Mouse (Mus musculus): ENCODE data around the gene Ffar3. TPM values are rescaled to one million over a fixed set of nuclear protein-coding genes. Genes with fewer than 3 reads are reported as not detected.

The Ffar3 gene
- not detected for polyA plus RNA-seq (2014; fragmentation: Illumina TruSeq; extraction: RNeasy Lipid Tissue Mini Kit (QIAGEN cat#74804); ENCODE audit: low read depth, low replicate concordance)

DNA sequence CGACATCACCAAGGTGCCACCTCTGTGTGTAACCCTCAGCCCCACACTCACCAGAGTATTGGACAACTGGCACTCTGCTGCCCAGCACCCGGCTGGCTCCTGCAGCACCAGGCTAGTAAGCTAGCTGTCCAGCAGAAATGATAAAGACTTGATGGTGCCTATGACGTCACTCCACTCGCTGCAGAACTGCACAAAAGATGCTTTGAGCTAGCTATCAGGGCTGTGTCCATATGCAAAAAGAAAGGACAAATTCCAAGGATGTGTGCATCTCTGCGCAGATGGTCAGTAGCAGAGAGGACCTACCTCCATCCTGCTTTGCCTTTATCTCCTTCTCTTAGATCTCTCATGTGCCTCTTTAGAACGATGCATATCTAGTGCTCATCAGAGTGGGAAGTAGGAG lies at the start of gene Ffar3:
Gene Ffar3 (minus strand): TSS at position 101 of the 400 bp plus-strand sequence.

DNA sequence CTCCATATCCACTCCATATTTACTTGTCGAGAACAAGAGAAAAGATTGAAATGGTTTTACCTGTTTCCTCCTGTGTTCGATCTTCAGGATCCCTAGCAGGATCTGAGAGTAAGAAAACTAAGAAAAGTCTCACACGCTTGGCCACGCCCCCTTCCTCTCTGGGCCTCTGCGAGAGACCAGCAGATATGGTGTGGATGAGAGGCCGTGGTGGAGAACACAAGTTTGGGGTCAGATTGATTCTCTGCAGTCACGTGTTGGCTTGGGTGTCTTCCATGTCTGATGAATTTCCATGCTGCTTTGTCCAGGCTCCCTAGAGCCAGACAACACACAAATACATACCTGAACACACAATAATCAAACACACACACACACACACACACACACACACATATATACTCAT lies 24.2 kb upstream of the Ffar3 start, which contains the start of gene Cd22:
Gene Cd22 (minus strand): TSS at position 167 of the 400 bp plus-strand sequence.

DNA sequence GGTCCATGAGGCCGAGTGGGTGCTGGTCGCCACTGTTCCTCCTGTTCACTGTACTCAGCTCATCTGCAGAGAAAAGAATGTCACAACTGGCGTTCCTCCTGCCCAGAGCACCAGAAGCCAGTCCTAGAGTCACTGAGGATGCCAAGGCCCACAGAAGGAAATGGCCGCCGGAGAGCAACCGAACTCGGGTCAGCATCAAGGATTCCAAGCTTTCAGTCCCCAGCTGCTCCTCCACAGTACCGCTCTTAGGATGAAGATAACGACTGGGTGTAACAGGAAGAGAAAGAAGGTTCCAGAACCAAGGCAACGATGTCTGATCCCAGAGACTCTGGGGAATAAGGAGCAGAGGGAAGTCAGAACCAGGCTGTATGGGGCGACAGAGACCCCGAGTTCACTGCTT lies 5.5 kb upstream of the Ffar3 start, which contains the start of gene Ffar1:
Gene Ffar1 (minus strand): TSS at position 101 of the 400 bp plus-strand sequence.

DNA sequence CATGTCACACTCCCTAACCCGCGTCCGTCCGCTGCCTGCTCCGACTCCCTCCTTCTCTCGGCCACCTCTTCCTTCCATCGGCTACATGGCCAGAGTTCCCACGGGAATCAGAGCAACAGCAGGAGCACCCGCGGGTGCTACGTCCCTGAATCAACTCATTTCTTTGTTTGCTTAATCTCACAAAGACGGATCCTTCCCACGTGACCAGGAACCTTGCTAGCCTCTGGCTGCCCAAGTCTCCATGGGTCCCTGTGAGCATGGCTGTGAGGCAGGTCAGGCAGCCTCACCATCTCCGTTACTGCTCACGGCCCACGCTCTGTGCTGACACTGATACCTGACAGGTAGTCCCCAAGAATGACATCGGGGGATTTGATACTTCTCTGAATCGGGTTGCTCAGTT lies 32.3 kb downstream of the Ffar3 start, which contains the start of gene Ffar2:
Gene Ffar2 (minus strand): TSS at position 101 of the 400 bp plus-strand sequence.

Other genes starting within 250 kb of the Ffar3 start
- not detected for gene Upk1a, start 243.3 kb downstream of the Ffar3 start, polyA plus RNA-seq (2014; fragmentation: Illumina TruSeq; extraction: RNeasy Lipid Tissue Mini Kit (QIAGEN cat#74804); ENCODE audit: low read depth, low replicate concordance)
- 1,773 TPM for gene Cox6b1, start 230.0 kb downstream of the Ffar3 start, polyA plus RNA-seq (2014; fragmentation: Illumina TruSeq; extraction: RNeasy Lipid Tissue Mini Kit (QIAGEN cat#74804); ENCODE audit: low read depth, low replicate concordance)
- not detected for gene Etv2, start 220.3 kb downstream of the Ffar3 start, polyA plus RNA-seq (2014; fragmentation: Illumina TruSeq; extraction: RNeasy Lipid Tissue Mini Kit (QIAGEN cat#74804); ENCODE audit: low read depth, low replicate concordance)
- gene Rbm42, start 205.9 kb downstream of the Ffar3 start, polyA plus RNA-seq (2014; fragmentation: Illumina TruSeq; extraction: RNeasy Lipid Tissue Mini Kit (QIAGEN cat#74804); ENCODE audit: low read depth, low replicate concordance): 0.40 TPM
- gene Haus5, start 191.2 kb downstream of the Ffar3 start, polyA plus RNA-seq (2014; fragmentation: Illumina TruSeq; extraction: RNeasy Lipid Tissue Mini Kit (QIAGEN cat#74804); ENCODE audit: low read depth, low replicate concordance): 1.5 TPM
- gene Pmis2, start 184.6 kb downstream of the Ffar3 start, polyA plus RNA-seq (2014; fragmentation: Illumina TruSeq; extraction: RNeasy Lipid Tissue Mini Kit (QIAGEN cat#74804); ENCODE audit: low read depth, low replicate concordance): not detected
- not detected for gene 2200002J24Rik, start 157.3 kb downstream of the Ffar3 start, polyA plus RNA-seq (2014; fragmentation: Illumina TruSeq; extraction: RNeasy Lipid Tissue Mini Kit (QIAGEN cat#74804); ENCODE audit: low read depth, low replicate concordance)
- 6.0 TPM for gene Atp4a, start 144.0 kb downstream of the Ffar3 start, polyA plus RNA-seq (2014; fragmentation: Illumina TruSeq; extraction: RNeasy Lipid Tissue Mini Kit (QIAGEN cat#74804); ENCODE audit: low read depth, low replicate concordance)
- gene Tmem147, start 126.6 kb downstream of the Ffar3 start, polyA plus RNA-seq (2014; fragmentation: Illumina TruSeq; extraction: RNeasy Lipid Tissue Mini Kit (QIAGEN cat#74804); ENCODE audit: low read depth, low replicate concordance): 25.1 TPM
- not detected for gene Gapdhs, start 112.5 kb downstream of the Ffar3 start, polyA plus RNA-seq (2014; fragmentation: Illumina TruSeq; extraction: RNeasy Lipid Tissue Mini Kit (QIAGEN cat#74804); ENCODE audit: low read depth, low replicate concordance)
- 0.24 TPM for gene Sbsn, start 104.7 kb downstream of the Ffar3 start, polyA plus RNA-seq (2014; fragmentation: Illumina TruSeq; extraction: RNeasy Lipid Tissue Mini Kit (QIAGEN cat#74804); ENCODE audit: low read depth, low replicate concordance)
- not detected for gene Dmkn, start 92.4 kb downstream of the Ffar3 start, polyA plus RNA-seq (2014; fragmentation: Illumina TruSeq; extraction: RNeasy Lipid Tissue Mini Kit (QIAGEN cat#74804); ENCODE audit: low read depth, low replicate concordance)
- not detected for gene Krtdap, start 68.3 kb downstream of the Ffar3 start, polyA plus RNA-seq (2014; fragmentation: Illumina TruSeq; extraction: RNeasy Lipid Tissue Mini Kit (QIAGEN cat#74804); ENCODE audit: low read depth, low replicate concordance)
- not detected for gene Ffar2, start 32.4 kb downstream of the Ffar3 start, polyA plus RNA-seq (2014; fragmentation: Illumina TruSeq; extraction: RNeasy Lipid Tissue Mini Kit (QIAGEN cat#74804); ENCODE audit: low read depth, low replicate concordance)
- gene Ffar1, start 5.4 kb upstream of the Ffar3 start, polyA plus RNA-seq (2014; fragmentation: Illumina TruSeq; extraction: RNeasy Lipid Tissue Mini Kit (QIAGEN cat#74804); ENCODE audit: low read depth, low replicate concordance): not detected
- not detected for gene Cd22, start 24.2 kb upstream of the Ffar3 start, polyA plus RNA-seq (2014; fragmentation: Illumina TruSeq; extraction: RNeasy Lipid Tissue Mini Kit (QIAGEN cat#74804); ENCODE audit: low read depth, low replicate concordance)
- not detected for gene Mag, start 58.7 kb upstream of the Ffar3 start, polyA plus RNA-seq (2014; fragmentation: Illumina TruSeq; extraction: RNeasy Lipid Tissue Mini Kit (QIAGEN cat#74804); ENCODE audit: low read depth, low replicate concordance)
- gene Hamp2, start 68.5 kb upstream of the Ffar3 start, polyA plus RNA-seq (2014; fragmentation: Illumina TruSeq; extraction: RNeasy Lipid Tissue Mini Kit (QIAGEN cat#74804); ENCODE audit: low read depth, low replicate concordance): not detected
- gene Hamp, start 87.9 kb upstream of the Ffar3 start, polyA plus RNA-seq (2014; fragmentation: Illumina TruSeq; extraction: RNeasy Lipid Tissue Mini Kit (QIAGEN cat#74804); ENCODE audit: low read depth, low replicate concordance): not detected
- 37.8 TPM for gene Usf2, start 100.6 kb upstream of the Ffar3 start, polyA plus RNA-seq (2014; fragmentation: Illumina TruSeq; extraction: RNeasy Lipid Tissue Mini Kit (QIAGEN cat#74804); ENCODE audit: low read depth, low replicate concordance)
- 1.5 TPM for gene Lsr, start 117.3 kb upstream of the Ffar3 start, polyA plus RNA-seq (2014; fragmentation: Illumina TruSeq; extraction: RNeasy Lipid Tissue Mini Kit (QIAGEN cat#74804); ENCODE audit: low read depth, low replicate concordance)
- gene Fam187b, start 117.6 kb upstream of the Ffar3 start, polyA plus RNA-seq (2014; fragmentation: Illumina TruSeq; extraction: RNeasy Lipid Tissue Mini Kit (QIAGEN cat#74804); ENCODE audit: low read depth, low replicate concordance): 3.2 TPM
- gene Fxyd5, start 186.3 kb upstream of the Ffar3 start, polyA plus RNA-seq (2014; fragmentation: Illumina TruSeq; extraction: RNeasy Lipid Tissue Mini Kit (QIAGEN cat#74804); ENCODE audit: low read depth, low replicate concordance): 3.3 TPM
- gene Fxyd7, start 195.3 kb upstream of the Ffar3 start, polyA plus RNA-seq (2014; fragmentation: Illumina TruSeq; extraction: RNeasy Lipid Tissue Mini Kit (QIAGEN cat#74804); ENCODE audit: low read depth, low replicate concordance): not detected
- gene Fxyd1, start 201.0 kb upstream of the Ffar3 start, polyA plus RNA-seq (2014; fragmentation: Illumina TruSeq; extraction: RNeasy Lipid Tissue Mini Kit (QIAGEN cat#74804); ENCODE audit: low read depth, low replicate concordance): not detected
- 0.12 TPM for gene Lgi4, start 203.2 kb upstream of the Ffar3 start, polyA plus RNA-seq (2014; fragmentation: Illumina TruSeq; extraction: RNeasy Lipid Tissue Mini Kit (QIAGEN cat#74804); ENCODE audit: low read depth, low replicate concordance)
- gene Fxyd3, start 220.5 kb upstream of the Ffar3 start, polyA plus RNA-seq (2014; fragmentation: Illumina TruSeq; extraction: RNeasy Lipid Tissue Mini Kit (QIAGEN cat#74804); ENCODE audit: low read depth, low replicate concordance): not detected

All from kidney, adult 10 weeks (tissue).